Mouse (Mus musculus) cerebral cortex, adult 2 months (tissue): Measurements from ENCODE around the gene Tppp.

Experiments
- WGBS: fragments of 180-500 bp; shearing (Covaris S2); methylation state at CpG from one replicate; pipeline ENCODE4 v1.1.7; 2018; 5-methylcytosine and 5-hydroxymethylcytosine counted together

Tppp gene

GRCm38 (mm10) chr13:74008948-74009718 is at the start of gene Tppp:
TSS of gene Tppp (plus strand) at chr13:74009407.
- WGBS: 2% methylated on average over 56 of the region's 56 CpGs

DNA sequence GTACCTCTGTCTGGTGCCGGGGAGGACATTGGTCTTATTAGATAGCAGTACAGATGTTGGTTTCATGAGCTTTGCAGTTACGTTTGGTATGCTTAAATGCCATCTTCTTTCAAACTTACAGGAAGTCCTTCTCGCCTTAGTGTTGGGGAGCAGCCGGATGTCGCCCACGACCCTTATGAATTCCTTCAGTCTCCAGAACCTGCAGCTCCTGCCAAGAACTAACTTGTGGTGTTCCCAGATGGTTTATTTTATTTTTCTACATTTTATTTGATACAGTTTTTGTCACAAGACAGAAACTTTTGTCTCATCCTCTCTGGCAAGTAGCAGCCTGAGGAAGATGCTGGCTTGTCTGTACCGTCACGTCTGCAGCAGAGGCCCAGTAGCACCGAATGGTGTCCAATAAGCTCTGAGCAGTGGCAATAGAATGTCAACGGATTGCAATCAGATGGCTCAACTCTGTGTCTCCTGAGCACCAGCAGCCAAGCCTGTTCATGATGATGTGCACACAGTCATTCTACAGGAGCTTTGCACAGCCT is 49.0 kb upstream of the Tppp start:
- WGBS: 56% methylated on average over 10 of the region's 10 CpGs

- WGBS: 65% methylated on average over 4 of the region's 4 CpGs
Measured at GRCm38 (mm10) chr13:73961177-73961576, 48.0 kb upstream of the Tppp start.

GRCm38 (mm10) chr13:73963551-73963950 is 45.7 kb upstream of the Tppp start, which contains the start of gene Zdhhc11:
TSS of gene Zdhhc11 (plus strand) at chr13:73963851.
- 92% methylated on average over 5 of the region's 5 CpGs for WGBS

- 36% methylated on average over 12 of the region's 12 CpGs for WGBS
Measured at GRCm38 (mm10) chr13:73970545-73971448, 38.4 kb upstream of the Tppp start.

DNA sequence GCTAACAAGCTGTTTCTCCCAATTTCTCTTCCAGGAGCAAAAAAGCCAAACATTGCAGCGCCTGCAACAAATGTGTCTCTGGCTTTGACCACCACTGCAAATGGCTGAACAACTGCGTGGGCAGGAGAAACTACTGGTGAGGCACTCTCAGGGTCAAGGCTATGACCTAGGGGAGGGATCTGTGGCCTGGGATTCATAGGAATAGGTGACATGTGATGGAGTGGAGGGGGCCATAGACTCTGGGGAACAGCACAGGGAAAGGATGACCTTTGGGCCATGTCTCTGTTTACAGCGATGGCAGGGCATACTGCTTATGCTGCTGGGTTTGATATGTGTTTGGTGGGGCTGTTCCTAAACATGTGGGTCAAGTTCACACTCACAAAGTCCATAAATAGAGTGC is 34.7 kb upstream of the Tppp start:
- WGBS: 93% methylated on average over 3 of the region's 3 CpGs

GRCm38 (mm10) chr13:73976935-73977334 is 32.3 kb upstream of the Tppp start:
- WGBS: 99% methylated on average over 5 of the region's 5 CpGs

DNA sequence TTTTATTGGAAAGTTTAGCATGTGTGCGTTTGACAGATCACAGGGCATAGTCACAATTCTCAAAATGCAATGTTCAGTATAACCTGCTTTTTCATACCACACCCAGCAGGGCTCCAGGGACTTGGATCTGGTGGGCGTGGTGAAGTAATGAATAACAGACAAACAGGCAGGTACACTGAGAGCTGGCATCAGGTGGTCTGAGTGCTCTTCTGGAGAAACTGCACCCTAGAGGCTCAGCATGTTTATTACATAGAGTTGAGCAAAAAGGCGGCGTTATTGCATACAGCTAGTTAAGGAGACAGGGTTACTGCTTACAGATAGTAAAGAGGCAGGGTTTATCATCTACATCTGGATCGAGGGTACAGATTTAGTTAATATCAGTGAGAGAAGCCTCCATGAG is 18.9 kb upstream of the Tppp start:
- 81% methylated on average over 5 of the region's 5 CpGs for WGBS

- 77% methylated on average over 2 of the region's 2 CpGs for WGBS
Measured at GRCm38 (mm10) chr13:73990761-73991160, 18.4 kb upstream of the Tppp start.

GRCm38 (mm10) chr13:73991267-73991666 is 17.9 kb upstream of the Tppp start:
- WGBS: 86% methylated on average over 5 of the region's 5 CpGs

DNA sequence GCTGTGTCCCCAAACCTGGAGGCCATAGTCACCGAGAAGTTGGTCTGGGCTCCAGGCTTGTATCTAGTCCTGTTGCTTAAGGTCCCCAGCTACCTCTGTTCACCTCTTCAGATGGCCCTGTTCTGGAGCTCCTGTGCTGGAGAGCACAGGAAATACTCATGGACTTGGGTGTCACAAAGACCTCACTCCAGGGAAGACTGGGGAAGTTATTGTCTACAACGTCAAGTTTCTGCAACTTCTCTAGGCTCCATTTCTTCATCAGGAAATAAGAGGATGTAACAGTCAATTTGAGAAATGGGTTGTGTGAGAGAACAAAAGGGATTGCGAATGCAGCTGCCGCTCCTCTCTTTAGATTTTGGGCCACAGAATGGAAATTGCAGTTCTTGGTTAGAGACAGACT is 12.8 kb upstream of the Tppp start:
- 89% methylated on average over 4 of the region's 4 CpGs for WGBS

GRCm38 (mm10) chr13:74000961-74001360 is 8.2 kb upstream of the Tppp start:
- 49% methylated on average over 6 of the region's 6 CpGs for WGBS

DNA sequence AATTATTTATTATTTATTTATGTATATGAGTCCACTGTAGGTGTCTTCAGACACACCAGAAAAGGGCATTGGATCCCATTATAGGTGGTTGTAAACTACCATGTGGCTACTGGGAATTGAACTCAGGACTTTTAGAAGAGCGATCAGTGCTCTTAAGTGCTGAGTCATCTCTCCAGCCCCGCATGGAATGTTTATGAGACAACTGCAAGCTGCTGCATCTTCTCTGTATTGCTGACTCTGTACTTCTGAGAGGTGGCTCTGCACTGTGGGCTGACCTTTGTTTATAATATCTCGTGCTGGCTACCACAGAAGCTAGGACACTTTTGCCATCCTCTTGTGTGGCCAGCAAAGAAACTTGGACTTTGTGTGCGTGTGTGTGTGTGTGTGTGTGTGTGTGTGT is 7.7 kb upstream of the Tppp start:
- 59% methylated on average over 4 of the region's 4 CpGs for WGBS

GRCm38 (mm10) chr13:74006881-74007280 is 2.3 kb upstream of the Tppp start:
- WGBS: 94% methylated on average over 4 of the region's 4 CpGs

DNA sequence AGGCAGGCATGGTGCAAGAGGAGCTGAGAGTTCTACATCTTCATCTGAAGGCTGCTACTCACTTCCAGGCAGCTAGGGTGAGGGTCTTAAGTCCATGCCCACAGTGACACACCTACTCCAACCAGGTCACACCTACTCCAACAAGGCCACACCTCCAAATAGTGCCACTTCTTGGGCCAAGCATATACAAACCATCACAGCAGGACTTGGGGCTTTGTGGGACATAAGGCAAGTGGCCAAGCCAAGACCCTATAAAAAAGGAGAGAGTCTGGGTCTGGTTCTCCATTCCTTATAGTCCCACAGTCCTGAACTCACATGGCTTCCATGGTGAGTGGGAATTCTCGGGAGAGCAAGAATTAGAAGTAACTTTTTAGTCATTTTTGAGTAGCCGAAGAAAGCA is 991 bp upstream of the Tppp start:
- WGBS: 53% methylated on average over 2 of the region's 2 CpGs

DNA sequence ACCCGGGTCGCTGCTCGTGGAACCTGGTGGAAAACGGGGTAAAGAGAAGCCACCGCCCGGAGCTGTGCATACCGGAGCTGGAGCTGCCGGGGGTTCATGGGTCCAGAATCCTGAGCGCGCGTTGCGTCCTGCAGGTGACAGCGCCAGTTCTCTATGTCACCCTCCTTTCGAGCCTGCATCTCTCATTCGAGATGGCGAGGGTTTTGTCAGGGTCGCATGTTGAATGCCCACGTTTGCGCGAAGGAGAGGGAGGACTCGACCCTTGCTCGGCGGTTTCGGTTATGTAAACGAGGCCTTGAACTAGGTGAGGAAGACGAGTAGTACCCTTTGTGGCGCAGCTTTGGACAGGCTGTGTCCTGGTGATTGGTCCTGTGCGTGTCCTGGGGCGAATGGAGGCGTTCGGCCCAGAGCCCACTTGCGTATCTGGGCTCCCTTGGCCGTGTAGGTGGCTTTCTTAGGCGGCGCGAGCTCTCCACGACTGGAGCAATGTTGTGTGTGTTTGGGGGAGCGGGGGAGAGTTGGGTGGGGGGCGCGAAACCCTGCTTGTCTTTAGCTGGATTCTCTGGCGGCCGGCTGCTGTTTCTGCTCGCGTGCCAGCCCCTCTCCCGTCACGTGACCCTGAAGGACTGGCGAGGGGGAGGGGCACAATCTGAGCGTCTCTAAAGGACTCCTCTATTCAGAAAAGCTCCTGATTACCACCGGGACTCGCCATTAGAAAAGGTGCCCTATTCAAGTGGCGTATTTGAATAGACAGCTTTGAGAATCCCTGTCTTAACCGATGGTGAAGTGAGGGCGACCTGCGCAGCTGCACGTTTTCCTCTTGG is 796 bp downstream of the Tppp start:
- WGBS: 1% methylated on average over 54 of the region's 55 CpGs

DNA sequence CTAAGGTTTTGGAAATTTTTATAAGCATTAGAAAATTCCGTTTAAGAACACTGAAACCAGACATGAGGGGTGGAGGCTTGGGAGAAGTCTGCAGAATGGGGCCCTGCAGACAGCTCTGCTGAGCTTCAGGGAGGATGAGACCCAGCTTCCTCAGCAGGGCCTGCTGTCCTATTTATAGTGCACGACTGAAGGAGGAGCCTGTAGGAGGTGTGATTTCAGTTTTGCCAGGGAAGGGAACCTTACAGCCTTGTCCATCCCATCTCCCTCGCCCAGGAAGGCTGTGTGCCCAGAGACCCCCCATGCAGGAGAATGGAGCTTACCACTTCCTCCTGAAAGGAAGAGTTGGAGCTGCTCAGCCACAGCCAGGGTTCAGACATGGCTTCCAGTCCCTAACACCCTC is 1.5 kb downstream of the Tppp start:
- 3% methylated on average over 3 of the region's 3 CpGs for WGBS

DNA sequence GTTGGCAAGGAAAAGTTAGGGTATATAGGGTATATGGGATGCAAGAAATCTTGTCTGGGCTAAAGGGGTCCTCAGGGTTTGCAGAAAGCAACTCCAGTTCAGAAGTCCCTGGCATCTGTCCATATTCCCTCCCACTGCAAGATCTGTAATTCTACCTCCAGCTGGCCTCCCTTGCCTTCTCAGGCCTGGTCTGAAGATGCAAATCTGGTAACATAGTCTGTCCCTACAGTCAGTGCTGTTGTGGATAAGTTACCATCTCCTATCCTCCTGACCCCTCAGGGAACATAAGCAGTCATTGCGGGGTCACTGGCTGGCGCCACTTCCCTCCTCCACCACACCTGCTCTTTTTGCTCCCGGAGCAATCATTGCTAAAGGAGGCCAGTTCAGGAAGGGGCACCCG is 6.7 kb downstream of the Tppp start:
- WGBS: 76% methylated on average over 4 of the region's 4 CpGs

- WGBS: 50% methylated on average over 4 of the region's 4 CpGs
Measured at GRCm38 (mm10) chr13:74017426-74017825, 8.2 kb downstream of the Tppp start.

- 55% methylated on average over 8 of the region's 8 CpGs for WGBS
Measured at GRCm38 (mm10) chr13:74019006-74019405, 9.8 kb downstream of the Tppp start.
